Mouse (Mus musculus) embryonic facial prominence, embryonic 13.5 days (tissue): ENCODE data around the gene Gatm. TPM values are rescaled to one million over a fixed set of nuclear protein-coding genes. Genes with fewer than 3 reads are reported as not detected.
A peak's percentile ranks its signal among the peaks of the same experiment; 100 is the strongest.

ENCODE experiments used
- ATAC-seq: fragments of 200-750 bp; cut with Nextera tagmentation; 2 replicates; pipeline ENCODE4 v1.8.0; 2017; ENCODE audit warnings: low read depth; ENCODE audit not compliant: insufficient number of reproducible peaks, insufficient read depth, low FRiP score, low TSS enrichment
- H3K27ac ChIP-seq: fragments of 300-500 bp; sonication (generic); 2 replicates; pipeline ENCODE4 v1.5.1; 2015; ENCODE audit warnings: moderate library complexity, mild to moderate bottlenecking, inconsistent platforms
- H3K27me3 ChIP-seq: fragments of 300-500 bp; sonication (generic); 2 replicates; pipeline ENCODE4 v1.6.1; 2015; ENCODE audit warnings: mild to moderate bottlenecking, inconsistent platforms
- H3K36me3 ChIP-seq: fragments of 300-500 bp; sonication (generic); 2 replicates; pipeline ENCODE4 v1.6.1; 2015; ENCODE audit warnings: mild to moderate bottlenecking, inconsistent platforms
- H3K4me1 ChIP-seq: fragments of 300-500 bp; sonication (generic); 2 replicates; pipeline ENCODE4 v1.6.1; 2015; ENCODE audit warnings: inconsistent platforms
- H3K4me2 ChIP-seq: fragments of 300-500 bp; sonication (generic); 2 replicates; pipeline ENCODE4 v1.6.1; 2015; ENCODE audit warnings: moderate library complexity, mild to moderate bottlenecking, inconsistent platforms
- H3K4me3 ChIP-seq: fragments of 300-500 bp; sonication (generic); 2 replicates; pipeline ENCODE4 v1.5.1; 2015; ENCODE audit warnings: mild to moderate bottlenecking, inconsistent platforms
- H3K9ac ChIP-seq: fragments of 300-500 bp; sonication (generic); 2 replicates; pipeline ENCODE4 v1.6.1; 2015; ENCODE audit warnings: mild to moderate bottlenecking, inconsistent platforms
- H3K9me3 ChIP-seq: fragments of 300-500 bp; sonication (generic); 2 replicates; pipeline ENCODE4 v1.6.1; 2016; ENCODE audit warnings: inconsistent platforms
- WGBS: fragments of 180-500 bp; shearing (Covaris S2); methylation state at CpG from one replicate; pipeline ENCODE4 v1.1.7; 2015; ENCODE audit warnings: mixed read lengths; 5-methylcytosine and 5-hydroxymethylcytosine counted together
- polyA plus RNA-seq: library from polyadenylated mRNA; unstranded; fragments of >200 nt; fragmentation: Nextera tagmentation; extraction: Ambion mirVana; gene quantifications from 2 replicates; pipeline ENCODE4 v1.2.1, GENCODE M21; 2015

Gene Gatm
- polyA plus RNA-seq, 1 experiment from 2014 or later = 10.6 TPM

- H3K4me3 ChIP-seq = peak overlapping the region; percentile 99
- H3K4me1 ChIP-seq = peaks cover 11% of the 10 kb centered on the region; the same call in 1 of the 2 replicates
- H3K4me2 ChIP-seq = peak overlapping the region; percentile 92
- H3K27ac ChIP-seq = peak overlapping the region; percentile 28; the same call in 1 of the 2 replicates
- H3K27me3 ChIP-seq = peaks cover 6% of the 10 kb centered on the region; the same call in 1 of the 2 replicates
- under 1% methylated on average over 53 of the region's 53 CpGs for whole genome bisulfite sequencing
- H3K9ac ChIP-seq = peak overlapping the region; percentile 98
- ATAC-seq = 0 out of 2 replicates have a peak, but pooled peaks have one; percentile 17
- H3K9me3 ChIP-seq = no peaks in the 10 kb centered on the region
- peaks cover 19% of the 10 kb centered on the region for H3K36me3 ChIP-seq
These were observed 20.2 kb upstream of the Gatm start for GRCm38 (mm10) chr2:122631226-122631801.

- Histone ChIP-seq H3K27me3 (peaks cover 6% of the 10 kb centered on the region; the same call in 1 of the 2 replicates), H3K9me3 (no peaks in the 10 kb centered on the region), H3K4me1 (peaks cover 11% of the 10 kb centered on the region; the same call in 1 of the 2 replicates), H3K9ac (peak overlapping the region; percentile 98), H3K27ac (peak overlapping the region; percentile 62; the same call in 1 of the 2 replicates), H3K4me3 (peak overlapping the region; percentile 99), H3K4me2 (peak overlapping the region; percentile 92), H3K36me3 (peaks cover 19% of the 10 kb centered on the region)
- under 1% methylated on average over 74 of the region's 75 CpGs for WGBS
- ATAC-seq = peak; percentile 85
These were observed 19.5 kb upstream of the Gatm start for GRCm38 (mm10) chr2:122630465-122631225.

GRCm38 (mm10) chr2:122629871-122630270 lies 18.8 kb upstream of the Gatm start:
- Histone ChIP-seq H3K27ac (no peak overlapping the region), H3K9me3 (no peaks in the 10 kb centered on the region), H3K4me2 (peak overlapping the region; percentile 92), H3K4me1 (peaks cover 11% of the 10 kb centered on the region; the same call in 1 of the 2 replicates), H3K9ac (peak overlapping the region; percentile 98; the same call in 1 of the 2 replicates), H3K4me3 (peak overlapping the region; percentile 99), H3K27me3 (peaks cover 6% of the 10 kb centered on the region; the same call in 1 of the 2 replicates), H3K36me3 (peaks cover 19% of the 10 kb centered on the region)
- WGBS = 65% methylated on average over 6 of the region's 6 CpGs
- no peak for ATAC-seq

GRCm38 (mm10) chr2:122628976-122629375 lies 17.9 kb upstream of the Gatm start:
- Histone ChIP-seq H3K9me3 (no peaks in the 10 kb centered on the region), H3K4me1 (peaks cover 11% of the 10 kb centered on the region; the same call in 1 of the 2 replicates), H3K27me3 (peaks cover 6% of the 10 kb centered on the region; the same call in 1 of the 2 replicates), H3K9ac (no peak overlapping the region), H3K4me2 (0 out of 2 replicates have a peak overlapping the region, but pooled peaks have one; percentile 20), H3K27ac (no peak overlapping the region), H3K4me3 (no peak overlapping the region), H3K36me3 (peaks cover 15% of the 10 kb centered on the region)
- ATAC-seq = no peak
- WGBS = 0% methylated on average over 7 of the region's 7 CpGs

- no peak overlapping the region for H3K9ac ChIP-seq
- no peak overlapping the region for H3K27ac ChIP-seq
- 68% methylated on average over 7 of the region's 7 CpGs for WGBS
- no peaks in the 10 kb centered on the region for H3K9me3 ChIP-seq
- H3K27me3 ChIP-seq = peaks cover 6% of the 10 kb centered on the region; the same call in 1 of the 2 replicates
- peaks cover 6% of the 10 kb centered on the region; the same call in 1 of the 2 replicates for H3K4me1 ChIP-seq
- H3K4me2 ChIP-seq = no peak overlapping the region
- ATAC-seq = no peak
- H3K4me3 ChIP-seq = no peak overlapping the region
- no peaks in the 10 kb centered on the region for H3K36me3 ChIP-seq
These were observed 14.8 kb upstream of the Gatm start for GRCm38 (mm10) chr2:122625930-122626329.

- Histone ChIP-seq H3K4me3 (no peak overlapping the region), H3K27me3 (no peaks in the 10 kb centered on the region), H3K4me1 (no peaks in the 10 kb centered on the region), H3K9me3 (no peaks in the 10 kb centered on the region), H3K36me3 (no peaks in the 10 kb centered on the region), H3K9ac (no peak overlapping the region), H3K27ac (no peak overlapping the region), H3K4me2 (no peak overlapping the region)
- WGBS = 83% methylated on average over 9 of the region's 9 CpGs
- no peak for ATAC-seq
These were observed 10.4 kb upstream of the Gatm start for GRCm38 (mm10) chr2:122621337-122622110.

- Histone ChIP-seq H3K4me3 (no peak overlapping the region), H3K27ac (no peak overlapping the region), H3K4me2 (no peak overlapping the region), H3K36me3 (no peaks in the 10 kb centered on the region), H3K27me3 (0 out of 2 replicates have a peak, but pooled peaks cover 3% of the 10 kb centered on the region), H3K9ac (no peak overlapping the region), H3K4me1 (no peaks in the 10 kb centered on the region), H3K9me3 (no peaks in the 10 kb centered on the region)
- WGBS = 45% methylated on average over 4 of the region's 4 CpGs
- no peak for ATAC-seq
These were observed 7.6 kb upstream of the Gatm start for GRCm38 (mm10) chr2:122618719-122619118.

- H3K27me3 ChIP-seq = peaks cover 5% of the 10 kb centered on the region; the same call in 1 of the 2 replicates
- H3K4me3 ChIP-seq = no peak overlapping the region
- no peak overlapping the region for H3K27ac ChIP-seq
- no peak overlapping the region for H3K9ac ChIP-seq
- 83% methylated on average over 6 of the region's 6 CpGs for WGBS
- H3K4me1 ChIP-seq = no peaks in the 10 kb centered on the region
- H3K9me3 ChIP-seq = no peaks in the 10 kb centered on the region
- ATAC-seq = no peak
- no peak overlapping the region for H3K4me2 ChIP-seq
- H3K36me3 ChIP-seq = no peaks in the 10 kb centered on the region
These were observed 6.7 kb upstream of the Gatm start for GRCm38 (mm10) chr2:122617792-122618191.

GRCm38 (mm10) chr2:122616237-122616636 lies 5.1 kb upstream of the Gatm start:
- ATAC-seq = no peak
- H3K9ac ChIP-seq = no peak overlapping the region
- H3K36me3 ChIP-seq = no peaks in the 10 kb centered on the region
- WGBS = 80% methylated on average over 6 of the region's 6 CpGs
- no peak overlapping the region for H3K4me3 ChIP-seq
- H3K9me3 ChIP-seq = no peaks in the 10 kb centered on the region
- H3K4me1 ChIP-seq = no peaks in the 10 kb centered on the region
- no peak overlapping the region for H3K27ac ChIP-seq
- H3K4me2 ChIP-seq = no peak overlapping the region
- H3K27me3 ChIP-seq = peaks cover 15% of the 10 kb centered on the region

- ATAC-seq = no peak
- peak overlapping the region; percentile 93 for H3K4me2 ChIP-seq
- peak overlapping the region; percentile 53; the same call in 1 of the 2 replicates for H3K4me3 ChIP-seq
- no peaks in the 10 kb centered on the region for H3K9me3 ChIP-seq
- peaks cover 3% of the 10 kb centered on the region; the same call in 1 of the 2 replicates for H3K4me1 ChIP-seq
- H3K36me3 ChIP-seq = no peaks in the 10 kb centered on the region
- no peak overlapping the region for H3K27ac ChIP-seq
- 80% methylated on average over 4 of the region's 4 CpGs for WGBS
- peaks cover 27% of the 10 kb centered on the region for H3K27me3 ChIP-seq
- H3K9ac ChIP-seq = no peak overlapping the region
These were observed 511 bp upstream of the Gatm start for GRCm38 (mm10) chr2:122611654-122611973.

- H3K4me2 ChIP-seq = no peak overlapping the region
- no peak overlapping the region for H3K4me3 ChIP-seq
- no peak overlapping the region for H3K27ac ChIP-seq
- no peaks in the 10 kb centered on the region for H3K9me3 ChIP-seq
- H3K36me3 ChIP-seq = no peaks in the 10 kb centered on the region
- 74% methylated on average over 9 of the region's 9 CpGs for WGBS
- no peak for ATAC-seq
- peaks cover 25% of the 10 kb centered on the region for H3K27me3 ChIP-seq
- peaks cover 3% of the 10 kb centered on the region; the same call in 1 of the 2 replicates for H3K4me1 ChIP-seq
- H3K9ac ChIP-seq = no peak overlapping the region
These were observed 2.3 kb downstream of the Gatm start for GRCm38 (mm10) chr2:122608820-122609219.
